Mouse (Mus musculus) midbrain, embryonic 12.5 days (tissue): ENCODE measurements around the gene Agap2. TPM values are rescaled to one million over a fixed set of nuclear protein-coding genes. Genes with fewer than 3 reads are reported as not detected.
"Not testable (repeated sequence)": the region's sequence is repeated elsewhere in the genome, so short reads cannot be mapped to it uniquely, and the experiment has no call there.

Source experiments
- ATAC-seq: fragments of 200-750 bp; cut with Nextera tagmentation; 2 replicates; pipeline ENCODE4 v1.8.0; 2017; ENCODE audit warnings: low read depth, moderate TSS enrichment, moderate library complexity; ENCODE audit not compliant: low FRiP score
- H3K27ac ChIP-seq: fragments of 300-500 bp; sonication (generic); replicated peaks from 2 replicates; pipeline ENCODE4 v1.5.1; 2016; ENCODE audit warnings: mild to moderate bottlenecking
- H3K27me3 ChIP-seq: fragments of 300-500 bp; sonication (generic); 2 replicates; pipeline ENCODE4 v1.6.1; 2016; ENCODE audit warnings: mild to moderate bottlenecking
- H3K36me3 ChIP-seq: fragments of 300-500 bp; sonication (generic); 2 replicates; pipeline ENCODE4 v1.6.1; 2016
- H3K4me1 ChIP-seq: fragments of 300-500 bp; sonication (generic); 2 replicates; pipeline ENCODE4 v1.6.1; 2016
- H3K4me2 ChIP-seq: fragments of 300-500 bp; sonication (generic); replicated peaks from 2 replicates; pipeline ENCODE4 v1.6.1; 2016; ENCODE audit warnings: mild to moderate bottlenecking, moderate library complexity
- H3K4me3 ChIP-seq: fragments of 300-500 bp; sonication (generic); 2 replicates; pipeline ENCODE4 v1.5.1; 2016; ENCODE audit warnings: mild to moderate bottlenecking
- H3K9ac ChIP-seq: fragments of 300-500 bp; sonication (generic); replicated peaks from 2 replicates; pipeline ENCODE4 v1.6.1; 2016; ENCODE audit warnings: mild to moderate bottlenecking, moderate library complexity
- H3K9me3 ChIP-seq: fragments of 300-500 bp; sonication (generic); 2 replicates; pipeline ENCODE4 v1.6.1; 2016; ENCODE audit warnings: mild to moderate bottlenecking
- whole genome bisulfite sequencing: fragments of 180-500 bp; shearing (Covaris S2); methylation state at CpG from one replicate; pipeline ENCODE4 v1.1.7; 2016; 5-methylcytosine and 5-hydroxymethylcytosine counted together
- polyA plus RNA-seq: library from polyadenylated mRNA; unstranded; fragments of >200 nt; fragmentation: Nextera tagmentation; extraction: Ambion mirVana; gene quantifications from 2 replicates; pipeline ENCODE4 v1.2.1, GENCODE M21; 2016

Agap2 gene
- polyA plus RNA-seq, 1 experiment from 2014 or later = 1.3 TPM

GRCm38 (mm10) chr10:127059968-127060916 lies 14.8 kb upstream of the Agap2 start, which contains the start of gene March9:
Gene March9, minus strand, starts transcription at chr10:127060184.
- ATAC-seq = peak; percentile 28

GRCm38 (mm10) chr10:127061085-127061484 lies 14.0 kb upstream of the Agap2 start:
- Histone ChIP-seq H3K27ac (peak overlapping the region; percentile 96), H3K4me1 (peaks cover 46% of the 10 kb centered on the region), H3K4me2 (peak overlapping the region; percentile 96), H3K9ac (peak overlapping the region; percentile 99), H3K4me3 (peak overlapping the region; percentile 97), H3K27me3 (peaks cover 5% of the 10 kb centered on the region; the same call in 1 of the 2 replicates), H3K36me3 (peaks cover 31% of the 10 kb centered on the region), H3K9me3 (no peaks in the 10 kb centered on the region)
- WGBS = 26% methylated on average over 5 of the region's 5 CpGs
- no peak for ATAC-seq

More at GRCm38 (mm10) chr10:127059968-127060916, 14.8 kb upstream of the Agap2 start, which contains the start of gene March9:
- peaks cover 5% of the 10 kb centered on the region; the same call in 1 of the 2 replicates for H3K27me3 ChIP-seq
- H3K36me3 ChIP-seq = peaks cover 31% of the 10 kb centered on the region
- H3K4me1 ChIP-seq = peaks cover 46% of the 10 kb centered on the region
- H3K27ac ChIP-seq = peak within 1 kb of the TSS; percentile 96
- peak within 1 kb of the TSS; percentile 96 for H3K4me2 ChIP-seq
- no peaks in the 10 kb centered on the region for H3K9me3 ChIP-seq
- WGBS = under 1% methylated on average over 44 of the region's 72 CpGs
- H3K4me3 ChIP-seq = peak within 1 kb of the TSS; percentile 97
- peak within 1 kb of the TSS; percentile 99 for H3K9ac ChIP-seq

GRCm38 (mm10) chr10:127061513-127061912 lies 13.6 kb upstream of the Agap2 start:
- H3K36me3 ChIP-seq = peaks cover 31% of the 10 kb centered on the region
- no peak overlapping the region for H3K9ac ChIP-seq
- H3K27me3 ChIP-seq = peaks cover 5% of the 10 kb centered on the region; the same call in 1 of the 2 replicates
- peak overlapping the region; percentile 96 for H3K27ac ChIP-seq
- H3K4me2 ChIP-seq = peak overlapping the region; percentile 96; the same call in 1 of the 2 replicates
- 74% methylated on average over 2 of the region's 2 CpGs for WGBS
- no peaks in the 10 kb centered on the region for H3K9me3 ChIP-seq
- ATAC-seq = no peak
- peaks cover 48% of the 10 kb centered on the region for H3K4me1 ChIP-seq
- H3K4me3 ChIP-seq = no peak overlapping the region

GRCm38 (mm10) chr10:127062101-127062500 lies 13.0 kb upstream of the Agap2 start:
- not testable (repeated sequence) for H3K4me3 ChIP-seq, H3K9me3 ChIP-seq, H3K9ac ChIP-seq, H3K27ac ChIP-seq, ATAC-seq, H3K4me2 ChIP-seq, H3K27me3 ChIP-seq
- peaks cover 31% of the 10 kb centered on the region for H3K36me3 ChIP-seq
- 88% methylated on average over 4 of the region's 4 CpGs for WGBS
- H3K4me1 ChIP-seq = peaks cover 50% of the 10 kb centered on the region

GRCm38 (mm10) chr10:127062503-127062902 lies 12.6 kb upstream of the Agap2 start:
- no peak overlapping the region for H3K4me2 ChIP-seq
- H3K4me1 ChIP-seq = peaks cover 50% of the 10 kb centered on the region
- peaks cover 31% of the 10 kb centered on the region for H3K36me3 ChIP-seq
- ATAC-seq = no peak
- no peaks in the 10 kb centered on the region for H3K9me3 ChIP-seq
- no peak overlapping the region for H3K9ac ChIP-seq
- H3K27me3 ChIP-seq = peaks cover 5% of the 10 kb centered on the region; the same call in 1 of the 2 replicates
- H3K27ac ChIP-seq = peak overlapping the region; percentile 67
- WGBS = 80% methylated on average over 5 of the region's 5 CpGs
- H3K4me3 ChIP-seq = no peak overlapping the region

GRCm38 (mm10) chr10:127063239-127063872 lies 11.7 kb upstream of the Agap2 start, which contains the start of gene Cdk4:
Gene Cdk4, plus strand, starts transcription at chr10:127063534.
- Histone ChIP-seq H3K27me3 (peaks cover 5% of the 10 kb centered on the region; the same call in 1 of the 2 replicates), H3K36me3 (peaks cover 38% of the 10 kb centered on the region), H3K27ac (peak within 1 kb of the TSS; percentile 88), H3K4me1 (peaks cover 51% of the 10 kb centered on the region), H3K4me2 (peak within 1 kb of the TSS; percentile 75), H3K9ac (peak within 1 kb of the TSS; percentile 98), H3K9me3 (no peaks in the 10 kb centered on the region), H3K4me3 (peak within 1 kb of the TSS; percentile 92)
- ATAC-seq = peak; percentile 90
- WGBS = under 1% methylated on average over 46 of the region's 46 CpGs

- H3K4me2 ChIP-seq = peak overlapping the region; percentile 75
- H3K9me3 ChIP-seq = no peaks in the 10 kb centered on the region
- peak overlapping the region; percentile 88 for H3K27ac ChIP-seq
- H3K4me3 ChIP-seq = peak overlapping the region; percentile 92
- WGBS = 15% methylated on average over 37 of the region's 37 CpGs
- peak overlapping the region; percentile 98 for H3K9ac ChIP-seq
- H3K27me3 ChIP-seq = peaks cover 5% of the 10 kb centered on the region; the same call in 1 of the 2 replicates
- peaks cover 51% of the 10 kb centered on the region for H3K4me1 ChIP-seq
- H3K36me3 ChIP-seq = peaks cover 43% of the 10 kb centered on the region
- ATAC-seq = peak; percentile 4
Measured at GRCm38 (mm10) chr10:127063913-127064870, 10.9 kb upstream of the Agap2 start.

- peaks cover 43% of the 10 kb centered on the region for H3K36me3 ChIP-seq
- H3K9ac ChIP-seq = no peak overlapping the region
- 0 out of 2 replicates have a peak overlapping the region, but pooled peaks have one; percentile 20 for H3K27ac ChIP-seq
- 90% methylated on average over 9 of the region's 9 CpGs for WGBS
- no peak for ATAC-seq
- peaks cover 50% of the 10 kb centered on the region for H3K4me1 ChIP-seq
- H3K9me3 ChIP-seq = no peaks in the 10 kb centered on the region
- H3K4me2 ChIP-seq = no peak overlapping the region; the same call in 1 of the 2 replicates
- peaks cover 5% of the 10 kb centered on the region; the same call in 1 of the 2 replicates for H3K27me3 ChIP-seq
- 0 out of 2 replicates have a peak overlapping the region, but pooled peaks have one; percentile 9 for H3K4me3 ChIP-seq
Measured at GRCm38 (mm10) chr10:127065981-127066380, 9.1 kb upstream of the Agap2 start.

- Histone ChIP-seq H3K9me3 (no peaks in the 10 kb centered on the region), H3K4me1 (peaks cover 49% of the 10 kb centered on the region), H3K9ac (no peak overlapping the region), H3K27ac (0 out of 2 replicates have a peak overlapping the region, but pooled peaks have one; percentile 26), H3K27me3 (peaks cover 1% of the 10 kb centered on the region; the same call in 1 of the 2 replicates), H3K4me2 (no peak overlapping the region), H3K4me3 (no peak overlapping the region), H3K36me3 (peaks cover 43% of the 10 kb centered on the region)
- ATAC-seq = no peak
- 91% methylated on average over 14 of the region's 14 CpGs for WGBS
Measured at GRCm38 (mm10) chr10:127066519-127067018, 8.5 kb upstream of the Agap2 start.

- Histone ChIP-seq H3K9ac (peak overlapping the region; percentile 60; the same call in 1 of the 2 replicates), H3K4me3 (peak overlapping the region; percentile 61), H3K36me3 (peaks cover 43% of the 10 kb centered on the region), H3K27me3 (no peaks in the 10 kb centered on the region), H3K4me1 (peaks cover 41% of the 10 kb centered on the region), H3K4me2 (peak overlapping the region; percentile 76), H3K9me3 (no peaks in the 10 kb centered on the region), H3K27ac (peak overlapping the region; percentile 89)
- no peak for ATAC-seq
- 84% methylated on average over 9 of the region's 9 CpGs for WGBS
Measured at GRCm38 (mm10) chr10:127068360-127069038, 6.6 kb upstream of the Agap2 start.
